15 mouse cellular contexts compared by ENCODE assay signal in genomic region chr9:111377868-111378267, GRCm38 (mm10).
"Had no signal": no experiment of that assay in that cellular context is flagged by ENCODE, and none has a peak within 500 bp of the region (broad histone marks: within the 10 kb centered on the region; RNA-seq: fewer than 3 reads in every experiment).

No protein-coding gene starts in this region.

- H3K9ac ChIP-seq: limb, embryonic 13.5 days; liver, embryonic 13.5 days had no signal

- H3K9me3 ChIP-seq: limb, embryonic 10.5 days; limb, embryonic 13.5 days; liver, embryonic 13.5 days had no signal

- H3K36me3 ChIP-seq: limb, embryonic 10.5 days; limb, embryonic 13.5 days; liver, embryonic 13.5 days had no signal

- H3K4me2 ChIP-seq: limb, embryonic 13.5 days; liver, embryonic 13.5 days; midbrain, embryonic 11.5 days had no signal

- H3K27ac ChIP-seq: limb, embryonic 10.5 days; limb, embryonic 13.5 days; liver, embryonic 13.5 days had no signal

- ATAC-seq: intestine, postnatal 0 days had no signal

- H3K27me3 ChIP-seq: limb, embryonic 13.5 days; liver, embryonic 13.5 days had no signal

- DNase-seq: layer of hippocampus, postnatal 36 days; liver; liver, embryonic 13.5 days; lung, adult 2 months; lung, postnatal 14 days; lung, postnatal 4 days; midbrain, embryonic 14.5 days; right cerebral cortex, postnatal 14 days; right cerebral cortex, postnatal 4 days; thymus, adult 18-20 months; thymus, postnatal 36 days had no signal

- H3K4me1 ChIP-seq: limb, embryonic 10.5 days; limb, embryonic 13.5 days; liver, embryonic 13.5 days had no signal

- H3K4me3 ChIP-seq: limb, embryonic 10.5 days; limb, embryonic 13.5 days; liver, embryonic 13.5 days had no signal
